21 mouse cellular contexts compared by ENCODE assay signal in the genomic region with DNA sequence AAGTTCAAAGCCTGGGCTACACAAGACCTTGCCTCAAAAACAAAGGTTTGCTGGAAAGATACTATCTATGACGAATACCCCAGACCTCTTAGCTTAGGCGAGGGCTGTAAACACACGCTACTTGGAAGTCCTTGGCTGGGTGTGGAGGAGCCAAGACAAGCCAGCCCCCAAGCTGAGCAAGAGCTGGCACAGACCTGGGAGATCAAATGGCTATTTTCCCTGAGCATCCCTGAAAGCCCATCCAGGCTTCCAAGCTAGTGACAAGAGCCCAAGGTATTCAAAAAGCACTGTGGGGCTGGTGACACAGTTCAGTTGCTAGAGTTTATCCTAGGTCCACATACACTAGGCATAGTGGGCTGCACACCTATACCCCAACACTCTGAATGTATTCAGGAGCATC. TPM values are rescaled to one million over a fixed set of nuclear protein-coding genes. Genes with fewer than 3 reads are reported as not detected.
DNase-seq lines count a peak whose midpoint lies in the region; ATAC-seq lines count a peak whose summit lies in the region.
"Had no signal": no experiment of that assay in that cellular context is flagged by ENCODE, and none has a peak within 500 bp of the region (broad histone marks: within the 10 kb centered on the region; RNA-seq: fewer than 3 reads in every experiment).

No protein-coding gene starts in this region.

- ATAC-seq in erythroblast, adult 5-6 weeks (replicated peaks; ENCODE audit: low FRiP score, poor library complexity, severe bottlenecking) = no peak
- ATAC-seq in megakaryocyte, adult 5-6 weeks (ENCODE audit: poor library complexity, severe bottlenecking) = no peak
- no peak for ATAC-seq in liver, embryonic 16.5 days (ENCODE audit: low read depth)
- no peak for ATAC-seq in kidney, embryonic 14.5 days (ENCODE audit: low FRiP score, low TSS enrichment)
- ATAC-seq: inflammation-experienced regulatory T-cells, adult 6 months had no signal

- peaks cover 18% of the 10 kb centered on the region for H3K36me3 ChIP-seq in erythroblast, embryonic 14.5 days (ENCODE audit: control insufficient read depth)
- peaks cover 14% of the 10 kb centered on the region for H3K36me3 ChIP-seq in megakaryocyte, embryonic 14.5 days (replicated peaks; ENCODE audit: low read length)
- H3K36me3 ChIP-seq in embryonic facial prominence, embryonic 10.5 days (replicated peaks) = no peaks in the 10 kb centered on the region
- H3K36me3 ChIP-seq in liver, embryonic 16.5 days (ENCODE audit: control insufficient read depth, insufficient read depth) = no peaks in the 10 kb centered on the region
- H3K36me3 ChIP-seq in kidney, embryonic 14.5 days (ENCODE audit: control insufficient read depth, insufficient read depth, low read length) = no peaks in the 10 kb centered on the region
- H3K36me3 ChIP-seq: forebrain, embryonic 12.5 days had no signal

- 95% methylated on average over 3 of the region's 3 CpGs for WGBS in embryonic facial prominence, embryonic 10.5 days
- WGBS in liver, embryonic 16.5 days (ENCODE audit: insufficient replicate concordance) = 84% methylated on average over 3 of the region's 3 CpGs
- WGBS in kidney, embryonic 14.5 days = 92% methylated on average over 3 of the region's 3 CpGs

- peak overlapping the region; percentile 81 for H3K4me3 ChIP-seq in erythroblast, embryonic 14.5 days (replicated peaks)
- H3K4me3 ChIP-seq in megakaryocyte, embryonic 14.5 days (replicated peaks) = peak overlapping the region; percentile 100
- H3K4me3 ChIP-seq in embryonic facial prominence, embryonic 10.5 days = peak overlapping the region; percentile 87; the same call in 1 of the 2 replicates
- H3K4me3 ChIP-seq in liver, embryonic 16.5 days (ENCODE audit: low read depth, low read length) = peak overlapping the region; percentile 89
- H3K4me3 ChIP-seq in kidney, embryonic 14.5 days (ENCODE audit: low read length) = no peak overlapping the region
- H3K4me3 ChIP-seq: forebrain, embryonic 12.5 days had no signal

- H3K4me2 ChIP-seq in liver, embryonic 16.5 days (ENCODE audit: low read depth, low read length) = peak overlapping the region; percentile 95
- no peak overlapping the region for H3K4me2 ChIP-seq in kidney, embryonic 14.5 days (replicated peaks; ENCODE audit: low read depth, low read length)

- peaks cover 67% of the 10 kb centered on the region for H3K4me1 ChIP-seq in erythroblast, embryonic 14.5 days (ENCODE audit: control insufficient read depth)
- H3K4me1 ChIP-seq in megakaryocyte, embryonic 14.5 days = peaks cover 55% of the 10 kb centered on the region
- H3K4me1 ChIP-seq in embryonic facial prominence, embryonic 10.5 days = peaks cover 41% of the 10 kb centered on the region
- peaks cover 48% of the 10 kb centered on the region for H3K4me1 ChIP-seq in liver, embryonic 16.5 days (ENCODE audit: control insufficient read depth, low read depth, low read length)
- H3K4me1 ChIP-seq in kidney, embryonic 14.5 days (ENCODE audit: control insufficient read depth, insufficient read depth, low read length) = peaks cover 21% of the 10 kb centered on the region

- H3K27ac ChIP-seq in embryonic facial prominence, embryonic 10.5 days (replicated peaks) = no peak overlapping the region
- H3K27ac ChIP-seq in liver, embryonic 16.5 days (ENCODE audit: low read length) = no peak overlapping the region; the same call in 1 of the 2 replicates
- no peak overlapping the region for H3K27ac ChIP-seq in kidney, embryonic 14.5 days (ENCODE audit: low read depth, low read length)
- H3K27ac ChIP-seq: forebrain, embryonic 12.5 days had no signal

- no peak for DNase-seq in embryonic facial prominence, embryonic 10.5 days (ENCODE audit: low spot score)
- DNase-seq in MN1 (ENCODE audit: low spot score) = no peak
- DNase-seq: cerebellum, adult 11 months; cerebellum, postnatal 36 days; gastrocnemius, postnatal 36 days; kidney, adult 9 months; kidney, postnatal 4 days; lung, adult 2 months; lung, postnatal 36 days had no signal

- peaks cover 1% of the 10 kb centered on the region; the same call in 1 of the 2 replicates for H3K27me3 ChIP-seq in erythroblast, embryonic 14.5 days (ENCODE audit: control insufficient read depth)
- H3K27me3 ChIP-seq in megakaryocyte, embryonic 14.5 days (replicated peaks) = no peaks in the 10 kb centered on the region
- no peaks in the 10 kb centered on the region for H3K27me3 ChIP-seq in embryonic facial prominence, embryonic 10.5 days (replicated peaks; ENCODE audit: low read depth, poor library complexity, severe bottlenecking)
- no peaks in the 10 kb centered on the region for H3K27me3 ChIP-seq in liver, embryonic 16.5 days (ENCODE audit: control insufficient read depth, insufficient read depth, low read depth, low read length)
- H3K27me3 ChIP-seq in kidney, embryonic 14.5 days (ENCODE audit: control insufficient read depth, insufficient read depth, low read length) = no peaks in the 10 kb centered on the region
- H3K27me3 ChIP-seq: forebrain, embryonic 12.5 days had no signal

- H3K9ac ChIP-seq in liver, embryonic 16.5 days (ENCODE audit: low read depth, low read length) = peak overlapping the region; percentile 18; the same call in 1 of the 2 replicates
- no peak overlapping the region for H3K9ac ChIP-seq in kidney, embryonic 14.5 days (ENCODE audit: low read depth, low read length)

- no peaks in the 10 kb centered on the region for H3K9me3 ChIP-seq in erythroblast, embryonic 14.5 days (ENCODE audit: control insufficient read depth, low read length)
- no peaks in the 10 kb centered on the region for H3K9me3 ChIP-seq in megakaryocyte, embryonic 14.5 days
- no peaks in the 10 kb centered on the region for H3K9me3 ChIP-seq in embryonic facial prominence, embryonic 10.5 days
- H3K9me3 ChIP-seq in liver, embryonic 16.5 days (replicated peaks; ENCODE audit: control insufficient read depth, low read length) = no peaks in the 10 kb centered on the region
- H3K9me3 ChIP-seq in kidney, embryonic 14.5 days (ENCODE audit: control insufficient read depth, low read length) = no peaks in the 10 kb centered on the region
- H3K9me3 ChIP-seq: forebrain, embryonic 12.5 days had no signal

RNA-seq across cellular contexts. Expression of a gene that starts 2.9 kb away (rescaled TPM):
- 2.1 TPM in 2 replicates for polyA plus RNA-seq in erythroblast, embryonic 14.5 days (2012)
- total RNA-seq in erythroblast, adult 5-6 weeks (2015; ENCODE audit: low replicate concordance) = 6.5 and 20.9 TPM in 2 replicates
- total RNA-seq in erythroblast, adult 5-6 weeks (2017; ENCODE audit: low replicate concordance) = 0.14 and 2.2 TPM in 2 replicates
- 30.6 and 132 TPM in 2 replicates for polyA plus RNA-seq in megakaryocyte, embryonic 14.5 days (2012; ENCODE audit: insufficient read depth, low replicate concordance)
- 19.5 and 28.6 TPM in 2 replicates for total RNA-seq in megakaryocyte, adult 5-6 weeks (2015)
- 1.9 and 2.8 TPM in 2 replicates for total RNA-seq in megakaryocyte, adult 5-6 weeks (2017)
- 8.9 and 9.2 TPM in 2 replicates for polyA plus RNA-seq in embryonic facial prominence, embryonic 10.5 days (2016; fragmentation: Nextera tagmentation; extraction: Ambion mirVana)
- polyA plus RNA-seq in liver, embryonic 16.5 days (2015; fragmentation: Nextera tagmentation; extraction: Ambion mirVana) = 1.4 and 1.9 TPM in 2 replicates
- 6.9 and 10.0 TPM in 2 replicates for polyA plus RNA-seq in kidney, embryonic 14.5 days (2014; fragmentation: Nextera tagmentation; extraction: Ambion mirVana)

RNA-seq across cellular contexts. Expression of a gene that starts 11.0 kb away (rescaled TPM):
- 0.01 TPM in 1 of 2 replicates, not detected in the other for polyA plus RNA-seq in erythroblast, embryonic 14.5 days (2012)
- not detected in 2 replicates for total RNA-seq in erythroblast, adult 5-6 weeks (2015; ENCODE audit: low replicate concordance)
- total RNA-seq in erythroblast, adult 5-6 weeks (2017; ENCODE audit: low replicate concordance) = 0.28 TPM in 1 of 2 replicates, not detected in the other
- polyA plus RNA-seq in megakaryocyte, embryonic 14.5 days (2012; ENCODE audit: insufficient read depth, low replicate concordance) = 0.15 TPM in 1 of 2 replicates, not detected in the other
- total RNA-seq in megakaryocyte, adult 5-6 weeks (2015) = 0.16 and 0.27 TPM in 2 replicates
- 0.53 TPM in 1 of 2 replicates, not detected in the other for total RNA-seq in megakaryocyte, adult 5-6 weeks (2017)
- polyA plus RNA-seq in embryonic facial prominence, embryonic 10.5 days (2016; fragmentation: Nextera tagmentation; extraction: Ambion mirVana) = 0.05 TPM in 1 of 2 replicates, not detected in the other
- polyA plus RNA-seq in liver, embryonic 16.5 days (2015; fragmentation: Nextera tagmentation; extraction: Ambion mirVana) = not detected in 2 replicates
- 0.04 and 0.07 TPM in 2 replicates for polyA plus RNA-seq in kidney, embryonic 14.5 days (2014; fragmentation: Nextera tagmentation; extraction: Ambion mirVana)
- total RNA-seq: adrenal gland, adult 18-20 months; gastrocnemius, postnatal 36 days; hematopoietic stem cell, adult 5-6 weeks; MEL had no signal
- polyA plus RNA-seq: forebrain, embryonic 12.5 days; heart, embryonic 14.5 days had no signal

RNA-seq across cellular contexts. Expression of a gene that starts 47.7 kb away (rescaled TPM):
- 42.0 and 85.6 TPM in 2 replicates for polyA plus RNA-seq in erythroblast, embryonic 14.5 days (2012)
- total RNA-seq in erythroblast, adult 5-6 weeks (2015; ENCODE audit: low replicate concordance) = 106 and 149 TPM in 2 replicates
- 82.2 and 96.3 TPM in 2 replicates for total RNA-seq in erythroblast, adult 5-6 weeks (2017; ENCODE audit: low replicate concordance)
- 161 and 318 TPM in 2 replicates for polyA plus RNA-seq in megakaryocyte, embryonic 14.5 days (2012; ENCODE audit: insufficient read depth, low replicate concordance)
- total RNA-seq in megakaryocyte, adult 5-6 weeks (2015) = 62.0 and 65.7 TPM in 2 replicates
- total RNA-seq in megakaryocyte, adult 5-6 weeks (2017) = 39.8 and 39.9 TPM in 2 replicates
- 200 and 202 TPM in 2 replicates for polyA plus RNA-seq in embryonic facial prominence, embryonic 10.5 days (2016; fragmentation: Nextera tagmentation; extraction: Ambion mirVana)
- 162 and 163 TPM in 2 replicates for polyA plus RNA-seq in liver, embryonic 16.5 days (2015; fragmentation: Nextera tagmentation; extraction: Ambion mirVana)
- 179 and 188 TPM in 2 replicates for polyA plus RNA-seq in kidney, embryonic 14.5 days (2014; fragmentation: Nextera tagmentation; extraction: Ambion mirVana)
